Mouse (Mus musculus) spleen, embryonic (tissue): Measurements from ENCODE around the gene Olfm3.

Source experiments
- CTCF ChIA-PET: fragments of 350-600 bp; sonication (Branson Sonifier 250); formaldehyde crosslinking; loops from one replicate; lab custom pipeline; 2022; lab: Charles Lee

Olfm3 gene

DNA sequence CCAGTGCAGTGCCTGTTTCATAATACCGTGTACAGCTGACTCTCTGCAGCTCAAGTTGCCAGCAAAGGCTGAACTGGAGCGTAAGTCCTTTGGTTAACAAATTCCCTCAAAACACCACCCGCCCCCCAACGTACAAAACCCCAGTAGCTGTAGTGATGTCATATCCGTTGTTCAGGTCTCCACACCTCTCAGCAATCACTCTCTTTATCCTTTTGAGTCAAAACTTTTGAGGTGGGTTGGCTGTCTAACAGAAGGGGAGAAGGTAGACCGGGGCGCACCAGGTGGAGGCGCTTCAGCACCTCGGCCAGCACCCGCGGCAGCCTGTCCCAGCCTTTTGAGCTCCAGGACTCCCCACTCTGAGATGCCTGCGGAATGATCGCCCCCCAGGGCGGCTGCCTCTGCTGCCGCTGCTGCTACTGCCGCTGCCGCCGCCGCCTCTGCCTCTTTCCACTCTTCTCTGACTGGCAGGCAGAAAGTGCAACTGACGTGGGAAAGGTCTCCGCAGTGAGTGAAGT lies at the start of gene Olfm3:
Gene Olfm3 (plus strand): TSS at position 155 of the 515 bp plus-strand sequence.
- CTCF ChIA-PET = no interaction called here

DNA sequence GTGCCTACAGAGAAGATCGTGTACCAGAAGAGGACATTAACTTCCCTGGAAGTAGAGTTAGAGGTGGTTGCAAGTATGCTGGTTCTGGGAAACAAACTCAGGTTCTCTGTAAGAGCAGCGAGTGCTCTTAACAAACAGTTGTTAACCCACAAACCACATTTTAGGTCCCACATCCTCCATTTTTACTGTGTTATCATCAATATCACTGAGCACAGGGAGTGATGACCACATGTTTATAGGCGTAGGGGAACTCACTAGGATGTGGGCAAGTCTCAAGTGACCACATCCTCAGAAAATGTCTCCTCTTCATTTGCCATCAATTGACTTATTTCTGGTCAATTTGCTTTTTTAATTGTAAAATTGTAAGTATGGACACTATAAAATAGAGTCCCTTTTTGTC lies 14.1 kb upstream of the Olfm3 start:
- CTCF ChIA-PET = no interaction called here

DNA sequence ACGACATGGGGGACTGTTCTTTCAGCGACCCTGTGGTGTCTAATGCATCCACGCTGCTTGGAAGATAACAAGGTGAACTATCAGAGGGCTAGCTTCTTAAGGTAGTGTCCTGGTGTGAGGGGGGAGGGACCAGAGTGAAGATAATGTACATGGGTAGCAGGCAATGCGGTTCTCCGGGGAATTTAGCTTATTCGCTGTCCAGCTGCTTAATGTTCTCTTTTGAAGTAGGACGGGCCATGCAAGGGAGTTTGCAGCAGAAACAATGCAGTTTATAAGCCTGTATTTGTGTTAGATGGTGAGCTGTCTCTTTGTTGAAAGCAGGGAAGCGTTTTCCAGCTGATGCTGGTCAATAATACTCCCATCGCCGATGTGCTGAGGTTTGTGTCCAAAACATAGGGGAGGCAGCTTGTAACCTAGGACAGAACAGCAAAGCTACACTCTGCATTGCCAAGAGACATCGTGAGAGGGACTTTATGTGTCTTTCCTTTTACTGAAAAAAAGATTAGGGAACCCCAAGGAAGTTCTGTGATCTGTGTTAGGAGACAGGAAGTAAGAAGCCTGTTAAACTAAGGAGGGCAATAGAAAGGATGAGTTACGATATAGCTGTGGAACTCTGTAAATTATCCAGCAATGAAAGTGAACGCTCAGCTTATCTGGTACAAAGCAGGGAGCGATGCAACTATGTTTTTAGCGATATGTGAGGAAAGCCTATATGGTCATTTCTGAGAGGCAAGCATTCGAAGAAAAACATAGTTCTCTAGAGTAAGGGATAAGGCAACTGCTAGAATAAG lies 950 bp downstream of the Olfm3 start:
- CTCF ChIA-PET = no interaction called here

DNA sequence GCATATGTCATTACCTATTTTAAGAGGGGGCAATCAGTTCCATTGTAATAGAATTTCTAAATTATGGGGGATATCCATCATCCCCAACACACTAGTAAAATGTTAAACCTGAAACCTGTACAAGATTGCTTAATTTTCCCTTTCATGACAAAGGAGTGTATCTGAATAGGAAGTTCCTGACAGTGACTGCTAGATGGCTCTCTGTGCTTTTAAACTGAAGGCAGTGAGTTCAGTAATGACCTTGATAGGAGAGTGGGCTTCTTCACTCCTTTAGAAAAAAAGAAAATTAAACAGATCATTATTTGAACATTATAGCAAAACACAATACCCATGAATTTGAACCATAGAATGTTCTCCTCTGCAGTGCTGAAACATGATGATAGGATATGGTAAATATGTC lies 3.7 kb downstream of the Olfm3 start:
- CTCF ChIA-PET = no interaction called here

DNA sequence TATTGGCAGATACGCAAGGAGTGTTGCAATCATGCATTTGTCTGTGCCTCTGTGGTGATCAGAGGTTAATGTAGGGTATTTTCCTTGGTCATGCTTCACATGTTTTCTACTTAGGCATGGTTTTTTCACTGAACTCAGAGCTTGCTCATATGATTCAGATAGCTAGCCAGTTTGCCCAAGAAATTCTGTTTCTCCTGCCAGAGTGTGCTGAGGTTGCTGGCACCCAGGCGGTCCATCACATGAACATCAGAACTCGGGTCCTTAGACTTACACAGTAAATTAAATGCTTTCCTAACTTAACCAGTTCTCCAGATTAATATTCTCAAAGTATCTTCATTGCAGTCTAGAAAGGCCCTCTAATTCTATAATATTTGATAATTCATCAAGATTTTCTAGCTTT lies 5.0 kb downstream of the Olfm3 start:
- CTCF ChIA-PET = no interaction called here

DNA sequence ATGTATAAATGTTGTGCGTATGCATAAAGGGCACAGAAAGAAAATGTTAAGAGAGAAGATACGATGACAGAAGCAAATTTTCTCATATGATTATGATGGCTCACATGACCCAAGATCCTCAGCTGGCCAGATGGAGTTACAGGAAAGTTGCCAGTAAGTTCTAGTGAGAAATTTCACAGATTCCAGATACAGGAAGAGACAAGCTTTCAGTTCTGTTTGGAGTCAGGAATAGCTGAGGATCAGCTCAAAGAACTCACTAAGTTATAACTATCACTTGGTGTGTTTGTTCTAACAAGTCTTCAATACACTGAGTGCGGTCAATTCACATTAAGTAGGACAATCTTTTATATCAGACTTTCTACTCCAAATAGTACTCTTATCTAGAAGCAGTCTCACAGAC lies 16.2 kb downstream of the Olfm3 start:
- CTCF ChIA-PET = no interaction called here

DNA sequence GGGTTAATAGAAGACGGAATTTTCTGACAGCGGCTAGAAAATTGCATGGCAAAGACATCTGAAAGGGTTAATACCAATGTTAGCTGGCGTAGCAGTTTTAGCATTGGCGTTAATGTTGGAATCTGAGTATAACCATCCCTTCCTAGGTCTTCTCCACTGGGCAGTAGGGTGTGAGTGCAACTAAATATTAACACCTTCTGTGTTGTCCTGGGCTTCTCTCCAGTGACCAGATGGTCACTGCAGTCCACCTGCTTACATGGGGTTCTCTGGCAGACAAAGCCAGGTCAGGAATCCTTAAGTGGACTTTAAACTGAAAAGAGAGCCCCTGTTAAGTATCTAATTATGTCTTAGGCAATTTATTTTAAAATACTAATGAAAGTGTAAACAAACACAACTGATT lies 25.7 kb downstream of the Olfm3 start:
- CTCF ChIA-PET = no interaction called here

DNA sequence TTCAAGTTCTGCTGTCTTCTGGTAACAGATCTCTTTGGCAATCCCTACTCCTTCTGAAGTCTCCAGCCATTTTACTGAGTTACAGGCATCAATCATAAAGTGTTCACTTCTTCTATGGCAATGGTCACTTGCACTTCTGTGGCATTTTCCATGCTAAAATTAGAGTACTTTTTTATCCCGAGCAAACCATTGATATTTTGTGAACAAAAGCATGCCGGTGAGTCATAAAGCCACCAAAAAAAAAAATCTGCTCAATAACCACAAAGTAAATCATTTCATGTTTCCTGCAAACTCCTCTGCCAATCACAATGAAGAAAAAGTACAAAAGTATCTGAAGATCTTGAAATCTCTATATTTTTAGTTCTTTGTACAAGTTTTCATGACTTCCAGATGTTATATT lies 26.5 kb downstream of the Olfm3 start:
- CTCF ChIA-PET = no interaction called here

DNA sequence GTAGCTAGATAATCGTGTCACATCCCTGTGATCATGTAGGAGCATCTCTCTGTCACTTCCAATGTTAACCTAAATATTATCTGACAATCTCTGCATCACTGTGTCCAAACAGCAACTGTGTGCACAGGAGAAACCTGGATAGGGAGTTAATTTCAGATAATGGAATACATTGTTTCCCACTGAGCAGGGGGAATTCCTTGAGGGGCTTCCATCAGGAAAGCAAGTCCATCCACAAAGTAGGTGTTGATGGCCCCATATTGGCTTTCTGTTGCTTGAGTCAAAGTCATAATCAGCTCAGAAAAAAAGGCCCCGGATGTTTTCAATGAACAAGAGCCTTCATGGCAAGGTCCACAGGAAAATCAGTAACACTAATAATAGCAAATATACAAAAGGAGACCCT lies 26.9 kb downstream of the Olfm3 start:
- CTCF ChIA-PET = no interaction called here

DNA sequence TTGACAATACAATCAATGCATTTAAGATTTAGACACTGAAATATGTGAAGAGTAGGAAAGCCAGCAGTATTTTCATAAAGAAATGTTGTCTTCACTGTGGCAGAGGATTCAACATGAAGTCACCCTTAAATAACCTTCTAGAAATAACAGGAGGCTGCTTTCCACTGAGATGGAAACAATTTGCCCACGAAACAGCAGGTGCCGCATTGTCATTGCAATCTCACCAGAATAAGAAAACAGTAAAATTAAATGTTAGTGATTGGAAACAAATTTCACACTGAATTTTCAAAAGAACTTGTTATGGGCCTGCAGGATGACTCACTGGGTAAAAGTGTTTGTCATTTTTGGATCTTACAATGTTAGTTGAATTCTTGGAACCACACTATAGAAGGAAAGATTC lies 29.0 kb downstream of the Olfm3 start:
- CTCF ChIA-PET = no interaction called here

DNA sequence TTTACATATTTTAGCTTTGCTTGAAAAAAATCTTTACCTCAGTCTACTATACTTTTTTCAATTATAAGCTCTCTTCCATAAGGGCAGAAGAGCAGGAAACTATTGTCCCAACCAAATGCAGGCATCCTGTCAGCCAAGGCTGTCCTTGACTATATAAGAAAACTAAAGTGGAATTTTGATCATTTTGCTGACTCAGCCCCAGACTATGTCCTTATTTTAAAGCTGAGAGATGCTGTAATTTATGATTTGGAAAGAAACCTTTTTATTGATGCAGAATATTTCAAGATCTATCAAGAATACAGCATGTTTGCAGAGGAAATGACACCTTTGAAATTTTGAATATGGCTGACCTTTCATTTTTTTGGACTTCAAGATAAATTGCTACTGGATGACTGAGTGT lies 51.0 kb downstream of the Olfm3 start:
- CTCF ChIA-PET = no interaction called here

DNA sequence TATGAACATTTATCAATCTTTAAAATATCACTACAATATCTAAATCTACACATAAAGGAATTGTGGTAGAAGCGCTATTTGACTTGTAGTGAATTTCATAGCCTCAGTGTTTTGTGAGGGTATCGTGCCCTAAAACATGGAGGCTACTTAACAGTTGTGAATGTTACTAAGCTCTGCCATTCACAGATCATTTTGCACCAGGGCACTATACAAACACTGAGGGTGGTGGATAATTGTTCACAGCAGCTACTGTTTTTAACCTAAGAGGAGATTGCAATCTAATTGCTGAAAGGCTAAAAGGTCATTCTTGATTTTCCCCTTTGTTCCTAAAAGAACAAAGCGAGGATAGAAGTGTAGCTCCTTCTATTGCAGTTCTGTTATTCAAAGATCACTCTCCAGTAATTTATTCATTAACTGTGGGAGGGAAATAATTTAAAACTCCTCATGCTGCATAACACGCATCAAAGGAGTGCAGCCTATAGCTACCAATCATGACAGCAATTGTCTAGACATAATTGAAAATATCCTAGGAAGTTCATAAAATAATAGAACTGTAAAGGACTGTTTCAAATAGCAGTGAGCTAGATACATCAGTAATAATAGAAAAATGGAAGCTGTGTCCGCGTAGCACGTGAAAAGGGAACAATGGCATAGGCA lies 55.6 kb downstream of the Olfm3 start:
- CTCF ChIA-PET = no interaction called here

DNA sequence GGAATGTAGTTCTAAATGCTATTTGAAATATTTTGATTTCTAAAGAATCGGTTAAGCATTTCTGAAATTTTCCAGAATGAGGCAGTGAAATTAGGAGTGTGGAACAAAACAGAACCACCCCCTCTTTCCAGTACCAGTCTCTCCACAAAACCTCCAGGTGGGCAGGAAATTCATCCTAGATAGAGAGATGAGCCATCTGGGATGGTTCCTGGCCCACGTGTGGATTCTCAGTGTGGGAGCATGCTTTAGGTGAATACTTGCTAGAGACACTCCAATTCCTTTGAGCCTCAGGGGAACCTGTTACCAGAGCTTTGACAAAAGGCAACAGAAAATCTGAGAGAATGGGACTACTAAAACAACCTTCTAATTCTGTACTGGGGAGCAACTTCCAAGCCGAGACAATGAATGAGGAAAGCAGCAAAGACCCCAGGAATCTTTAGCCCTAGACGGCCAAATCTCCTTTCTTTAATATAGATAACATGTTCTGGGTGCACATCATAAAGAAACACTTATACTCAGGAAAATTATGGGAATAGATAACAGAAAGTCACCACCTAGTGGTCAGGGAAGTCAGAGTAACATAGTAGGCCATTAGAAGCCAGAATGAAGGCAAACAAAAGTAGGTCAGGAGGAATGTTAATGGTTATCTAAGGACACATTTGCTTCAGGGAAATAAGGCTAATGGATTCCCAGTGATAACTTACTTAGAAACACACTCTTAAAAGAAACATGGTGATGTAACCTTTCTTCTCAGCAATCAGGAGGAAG lies 58.6 kb downstream of the Olfm3 start:
- CTCF ChIA-PET = no interaction called here

DNA sequence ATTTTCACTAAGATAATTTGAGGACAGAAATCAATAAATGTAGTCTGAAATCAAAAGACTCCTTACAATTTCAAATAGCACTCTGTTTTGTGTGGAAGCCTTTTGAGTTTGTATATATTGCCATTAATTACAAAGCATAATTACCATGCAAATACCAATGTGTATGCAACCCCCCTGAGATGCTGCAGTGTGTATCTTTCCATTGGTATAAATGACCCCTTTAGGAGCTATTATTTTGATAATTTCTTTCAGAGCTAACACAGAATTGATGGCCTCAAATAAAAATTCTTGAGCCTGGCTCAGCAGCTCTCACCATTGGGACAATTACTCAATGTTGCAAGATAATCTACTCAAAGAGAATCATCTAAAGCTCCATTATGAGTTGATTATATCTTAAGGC lies 67.3 kb downstream of the Olfm3 start:
- CTCF ChIA-PET = no interaction called here

DNA sequence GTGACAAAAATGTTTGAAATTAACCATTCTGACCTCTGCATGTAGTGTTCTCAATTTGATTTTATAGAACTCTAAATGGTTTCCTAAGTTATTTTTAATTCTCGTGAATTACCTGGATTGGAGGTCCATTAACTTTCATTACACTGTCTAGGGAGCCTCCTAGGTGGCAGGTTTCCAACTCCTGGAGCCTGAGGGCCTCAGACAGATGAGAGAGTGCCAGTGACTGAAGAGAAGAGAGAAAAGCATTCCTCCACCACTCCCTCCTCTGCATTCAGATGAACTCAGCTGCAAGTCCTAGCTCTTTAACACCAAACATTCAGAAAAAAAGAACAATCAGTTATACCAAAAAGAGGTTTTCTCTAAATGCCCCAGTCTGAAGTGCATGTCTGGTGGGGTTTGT lies 68.6 kb downstream of the Olfm3 start:
- CTCF ChIA-PET = no interaction called here

DNA sequence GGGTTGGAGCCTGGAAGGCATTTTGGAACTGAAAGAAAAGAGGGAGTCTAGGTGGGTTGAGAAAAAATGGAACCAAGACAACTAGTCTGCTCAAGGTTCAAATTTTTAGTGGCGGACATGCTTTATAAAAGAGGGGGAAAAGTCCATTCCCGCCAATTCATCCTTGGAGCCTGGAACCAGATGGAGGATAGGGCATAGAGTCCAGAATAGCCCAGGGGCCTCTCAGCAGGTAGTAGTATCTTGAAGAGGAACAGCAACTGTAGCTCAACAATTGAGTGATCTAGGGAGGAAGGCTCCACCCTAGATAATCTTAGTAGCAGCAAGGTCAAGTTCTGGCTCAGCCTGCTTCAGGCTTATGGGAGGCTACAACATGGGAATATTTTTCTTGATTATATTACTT lies 87.0 kb downstream of the Olfm3 start:
- CTCF ChIA-PET = no interaction called here

DNA sequence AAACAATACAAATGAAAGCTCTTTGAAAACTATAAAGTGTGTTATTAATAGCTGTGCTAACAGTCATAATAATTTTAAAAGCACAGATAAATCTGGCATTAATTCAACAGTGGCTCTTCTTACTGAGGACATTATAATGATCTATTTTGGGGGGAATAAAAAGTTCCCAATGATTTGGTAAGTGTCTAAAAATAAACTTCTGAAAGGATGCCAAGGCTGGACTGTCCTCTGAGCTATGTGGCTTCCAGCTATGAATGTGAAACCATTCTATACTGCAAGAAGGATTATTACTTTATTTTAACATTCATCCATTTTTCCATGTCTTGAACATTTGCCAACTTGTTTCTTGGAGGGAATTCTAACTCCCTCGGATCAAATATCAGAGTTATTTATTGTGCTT lies 92.1 kb downstream of the Olfm3 start:
- CTCF ChIA-PET = no interaction called here

DNA sequence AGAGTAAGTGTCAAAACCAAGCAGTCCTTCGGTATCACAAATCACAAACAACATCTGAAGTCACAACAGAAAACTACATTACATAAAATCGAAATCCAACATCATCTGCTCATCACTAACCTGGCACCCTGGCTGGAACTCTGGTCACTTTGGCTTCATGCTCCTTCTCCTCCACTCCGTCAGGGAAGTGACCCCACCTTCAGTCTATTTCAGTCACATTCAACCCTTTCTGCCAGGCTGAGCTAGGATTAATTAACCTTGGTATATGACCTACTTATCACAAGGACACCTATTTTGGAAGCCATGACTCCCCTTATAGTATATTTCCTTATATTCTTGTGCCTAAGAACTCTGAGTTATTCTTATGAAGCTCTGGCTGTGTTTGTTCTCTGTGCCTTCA lies 123.7 kb downstream of the Olfm3 start:
- CTCF ChIA-PET = no interaction called here

DNA sequence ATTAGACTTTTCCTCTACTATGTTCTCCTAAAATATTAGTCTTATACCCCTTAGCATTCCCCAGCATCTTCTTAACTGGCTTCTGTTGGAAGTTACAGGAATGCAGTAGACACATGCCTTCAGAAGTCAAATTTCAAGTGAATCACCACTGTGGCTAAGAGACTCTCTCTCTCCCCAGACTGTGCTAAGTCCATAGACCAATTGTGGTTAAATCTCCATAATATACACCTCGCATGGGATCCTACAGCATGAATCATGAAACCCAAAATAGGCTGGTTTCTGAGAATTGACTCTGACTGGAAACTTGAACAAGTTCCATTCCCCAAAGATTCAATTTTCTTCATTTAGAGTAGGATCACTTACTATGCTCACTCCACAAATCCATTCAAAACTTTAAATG lies 124.2 kb downstream of the Olfm3 start:
- CTCF ChIA-PET = no interaction called here

DNA sequence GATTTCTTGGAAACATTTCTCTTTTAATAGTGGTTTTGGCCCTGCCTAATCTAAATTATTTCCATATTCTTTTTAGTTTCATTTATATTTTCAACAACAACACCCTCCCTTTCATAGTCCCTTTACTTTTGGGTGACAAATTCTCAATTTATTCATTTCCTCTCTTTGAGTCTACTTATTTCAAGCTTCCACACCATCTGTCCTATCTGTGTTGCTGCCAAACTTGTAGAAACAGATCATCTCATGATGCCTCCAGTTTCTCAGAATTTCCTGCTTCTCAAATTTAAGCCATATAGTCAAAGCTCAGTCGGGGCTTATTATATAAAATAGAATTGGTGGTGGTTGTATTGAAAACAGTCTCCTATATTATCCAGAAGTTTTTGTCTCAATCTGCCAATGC lies 124.7 kb downstream of the Olfm3 start:
- CTCF ChIA-PET = no interaction called here

DNA sequence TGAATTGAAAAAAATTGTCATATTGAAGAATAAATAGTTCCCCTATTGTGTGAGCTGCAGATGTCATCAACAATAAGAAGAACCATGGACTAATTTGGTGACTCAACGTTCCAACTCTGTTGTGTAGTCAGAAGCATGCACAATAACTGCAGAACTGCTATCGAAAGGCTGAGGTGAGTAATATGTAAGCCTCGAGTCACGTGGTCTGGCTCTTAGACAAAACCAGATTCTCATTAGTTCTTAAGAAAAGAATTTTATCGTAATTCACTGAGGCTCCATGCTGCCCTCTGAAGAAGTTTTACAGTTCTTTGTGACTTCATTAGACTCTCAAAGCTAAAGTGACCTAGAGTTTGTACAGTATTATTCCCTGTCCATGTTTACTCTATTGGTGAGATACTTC lies 145.2 kb downstream of the Olfm3 start:
- CTCF ChIA-PET = no interaction called here

DNA sequence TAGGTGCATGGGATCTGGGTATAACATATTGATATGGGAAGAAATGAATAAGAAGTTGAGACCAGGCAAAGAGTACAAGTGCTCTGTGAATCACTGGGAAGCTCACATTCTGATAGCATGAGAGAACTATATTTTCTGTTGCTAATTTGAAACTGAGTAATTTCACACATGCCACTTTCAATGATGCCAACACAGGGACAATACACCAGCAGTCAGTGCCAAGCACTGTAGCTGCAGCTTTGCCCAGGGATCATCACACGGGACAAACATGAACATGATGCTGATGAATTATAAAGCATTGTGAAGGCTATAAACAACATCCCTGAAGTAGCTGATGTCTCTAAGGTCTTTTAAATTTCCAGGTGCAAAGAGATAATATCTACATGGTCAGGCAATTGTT lies 161.0 kb downstream of the Olfm3 start:
- CTCF ChIA-PET = no interaction called here
